Mouse (Mus musculus): ENCODE results near the gene Uhrf1. TPM values are rescaled to one million over a fixed set of nuclear protein-coding genes. Genes with fewer than 3 reads are reported as not detected.
A peak's percentile ranks its signal among the peaks of the same experiment; 100 is the strongest.

Gene Uhrf1
- polyA plus RNA-seq, 1 experiment, result 30.4 TPM

DNA sequence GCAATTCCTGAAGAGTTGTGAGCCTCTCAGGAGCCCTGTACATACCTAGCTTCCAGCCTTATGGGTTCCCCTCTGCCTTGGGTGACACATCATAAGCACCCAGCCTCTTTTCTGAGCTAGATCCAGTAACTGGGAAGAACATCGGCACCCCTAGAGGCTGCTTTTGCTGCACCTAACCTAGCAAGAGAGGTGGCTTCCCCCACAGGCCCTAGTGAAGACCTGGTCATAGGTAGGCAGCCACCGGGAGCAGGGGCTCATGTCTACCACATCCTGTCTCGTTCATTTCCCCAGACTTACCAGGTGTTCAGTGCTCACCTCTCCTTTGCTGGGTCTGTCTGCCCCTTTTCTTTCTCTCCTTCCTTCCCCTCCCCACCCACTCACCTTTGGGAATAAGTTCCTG lies 27.2 kb downstream of the Uhrf1 start:
- no peak overlapping the region for H3K4me3 ChIP-seq (replicated peaks)
- no peaks in the 10 kb centered on the region for H3K27me3 ChIP-seq (ENCODE audit: control insufficient read depth)
- peaks cover 3% of the 10 kb centered on the region for H3K36me3 ChIP-seq (ENCODE audit: control insufficient read depth)
- peaks cover 72% of the 10 kb centered on the region for H3K4me1 ChIP-seq (ENCODE audit: control insufficient read depth)
- H3K9me3 ChIP-seq (ENCODE audit: control insufficient read depth, low read length), result no peaks in the 10 kb centered on the region
- TF ChIP-seq GATA1 (IDR thresholded peaks at IDR 0.05; ENCODE audit: low read length) (no peak), TAL1 (IDR thresholded peaks at IDR 0.05; ENCODE audit: low read length) (no peak)

DNA sequence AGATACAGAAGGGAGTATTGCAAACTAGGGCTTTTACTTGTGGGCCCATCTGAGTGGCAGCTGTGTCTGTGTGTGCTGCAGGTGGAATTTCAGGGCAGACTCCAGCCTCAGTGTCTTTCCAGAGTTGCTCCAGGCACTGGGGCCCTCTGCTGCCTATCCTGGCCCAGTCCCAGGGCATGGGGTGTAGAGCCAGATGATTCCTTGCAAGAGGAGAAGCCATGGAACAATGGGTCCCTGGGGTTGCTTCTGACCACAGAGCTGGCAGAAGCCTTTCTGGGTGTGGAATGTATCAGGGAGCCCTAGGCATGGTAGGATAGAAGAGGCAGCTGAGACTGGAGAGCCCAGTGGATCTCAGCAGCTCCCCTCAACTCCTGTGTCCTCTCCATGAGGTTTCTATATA lies 28.1 kb downstream of the Uhrf1 start:
- no peak overlapping the region for H3K4me3 ChIP-seq (replicated peaks)
- peaks cover 71% of the 10 kb centered on the region for H3K4me1 ChIP-seq (ENCODE audit: control insufficient read depth)
- H3K36me3 ChIP-seq (ENCODE audit: control insufficient read depth), result peaks cover 3% of the 10 kb centered on the region
- no peaks in the 10 kb centered on the region for H3K27me3 ChIP-seq (ENCODE audit: control insufficient read depth)
- TF ChIP-seq GATA1 (IDR thresholded peaks at IDR 0.05; ENCODE audit: low read length) (no peak), TAL1 (IDR thresholded peaks at IDR 0.05; ENCODE audit: low read length) (no peak)
- no peaks in the 10 kb centered on the region for H3K9me3 ChIP-seq (ENCODE audit: control insufficient read depth, low read length)

DNA sequence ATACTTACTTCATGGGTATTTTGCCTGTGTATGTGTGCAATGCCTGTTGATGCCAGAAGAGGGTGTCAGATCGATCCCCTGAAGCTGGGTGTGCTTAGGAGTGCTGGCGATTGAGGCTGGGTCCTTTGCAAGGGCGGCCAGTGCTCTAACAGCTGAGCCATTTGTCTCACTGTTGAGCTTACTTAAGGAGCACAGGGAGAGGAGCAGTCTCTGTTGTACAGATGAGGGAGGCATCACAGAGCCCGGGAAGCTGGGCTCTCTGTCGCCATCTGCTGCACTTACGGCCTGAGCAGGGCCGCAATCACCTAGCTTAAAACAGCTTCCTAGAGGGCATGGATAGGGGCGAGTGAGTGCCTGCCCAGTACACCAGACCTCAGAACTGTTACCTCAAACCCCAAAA lies 29.9 kb downstream of the Uhrf1 start:
- no peaks in the 10 kb centered on the region for H3K27me3 ChIP-seq (ENCODE audit: control insufficient read depth)
- H3K36me3 ChIP-seq (ENCODE audit: control insufficient read depth), result peaks cover 1% of the 10 kb centered on the region
- no peak for TF ChIP-seq TAL1 (IDR thresholded peaks at IDR 0.05; ENCODE audit: low read length)
- no peak for TF ChIP-seq GATA1 (IDR thresholded peaks at IDR 0.05; ENCODE audit: low read length)
- H3K4me3 ChIP-seq (replicated peaks), result no peak overlapping the region
- H3K9me3 ChIP-seq (ENCODE audit: control insufficient read depth, low read length), result no peaks in the 10 kb centered on the region
- H3K4me1 ChIP-seq (ENCODE audit: control insufficient read depth), result peaks cover 61% of the 10 kb centered on the region

DNA sequence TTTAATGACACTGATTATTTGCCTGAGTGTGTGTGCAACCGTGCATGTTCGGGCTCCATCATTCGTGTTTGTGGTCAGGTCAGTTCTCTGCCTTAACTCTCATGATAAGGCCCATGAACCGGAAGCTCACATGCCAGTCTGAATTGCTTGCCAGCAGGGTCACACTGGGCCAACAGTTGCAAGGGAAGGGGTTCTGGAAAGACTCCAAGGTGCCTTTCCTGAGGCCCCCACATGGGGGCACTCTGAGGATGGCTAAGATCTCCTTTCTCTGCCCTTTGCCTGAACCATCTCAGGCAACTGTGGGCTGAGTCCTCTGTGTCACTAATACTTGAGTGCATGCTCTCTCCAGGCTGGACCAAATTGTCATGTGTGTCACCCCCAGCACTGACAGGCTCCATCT lies 34.1 kb downstream of the Uhrf1 start:
- no peak for TF ChIP-seq GATA1 (IDR thresholded peaks at IDR 0.05; ENCODE audit: low read length)
- no peak for TF ChIP-seq TAL1 (IDR thresholded peaks at IDR 0.05; ENCODE audit: low read length)
- Histone ChIP-seq H3K27me3 (ENCODE audit: control insufficient read depth) (no peaks in the 10 kb centered on the region), H3K36me3 (ENCODE audit: control insufficient read depth) (peaks cover 2% of the 10 kb centered on the region), H3K4me1 (ENCODE audit: control insufficient read depth) (peaks cover 53% of the 10 kb centered on the region), H3K9me3 (ENCODE audit: control insufficient read depth, low read length) (no peaks in the 10 kb centered on the region), H3K4me3 (replicated peaks) (no peak overlapping the region)

GRCm38 (mm10) chr17:56337791-56338190 lies 34.7 kb downstream of the Uhrf1 start:
- TF ChIP-seq TAL1 (IDR thresholded peaks at IDR 0.05; ENCODE audit: low read length), result no peak
- no peak for TF ChIP-seq GATA1 (IDR thresholded peaks at IDR 0.05; ENCODE audit: low read length)
- Histone ChIP-seq H3K9me3 (ENCODE audit: control insufficient read depth, low read length) (no peaks in the 10 kb centered on the region), H3K4me3 (replicated peaks) (no peak overlapping the region), H3K27me3 (ENCODE audit: control insufficient read depth) (no peaks in the 10 kb centered on the region), H3K4me1 (ENCODE audit: control insufficient read depth) (peaks cover 52% of the 10 kb centered on the region), H3K36me3 (ENCODE audit: control insufficient read depth) (peaks cover 2% of the 10 kb centered on the region)

- Histone ChIP-seq H3K4me3 (replicated peaks) (no peak overlapping the region), H3K27me3 (ENCODE audit: control insufficient read depth) (no peaks in the 10 kb centered on the region), H3K4me1 (ENCODE audit: control insufficient read depth) (peaks cover 55% of the 10 kb centered on the region), H3K9me3 (ENCODE audit: control insufficient read depth, low read length) (no peaks in the 10 kb centered on the region), H3K36me3 (ENCODE audit: control insufficient read depth) (peaks cover 2% of the 10 kb centered on the region)
- TF ChIP-seq TAL1 (IDR thresholded peaks at IDR 0.05; ENCODE audit: low read length) (no peak), GATA1 (IDR thresholded peaks at IDR 0.05; ENCODE audit: low read length) (no peak)
Observed at GRCm38 (mm10) chr17:56338909-56339308, 35.8 kb downstream of the Uhrf1 start.

GRCm38 (mm10) chr17:56340717-56341116 lies 37.6 kb downstream of the Uhrf1 start:
- Histone ChIP-seq H3K27me3 (ENCODE audit: control insufficient read depth) (no peaks in the 10 kb centered on the region), H3K9me3 (ENCODE audit: control insufficient read depth, low read length) (no peaks in the 10 kb centered on the region), H3K4me3 (replicated peaks) (no peak overlapping the region), H3K4me1 (ENCODE audit: control insufficient read depth) (peaks cover 60% of the 10 kb centered on the region), H3K36me3 (ENCODE audit: control insufficient read depth) (peaks cover 9% of the 10 kb centered on the region)
- TF ChIP-seq GATA1 (IDR thresholded peaks at IDR 0.05; ENCODE audit: low read length), result no peak
- no peak for TF ChIP-seq TAL1 (IDR thresholded peaks at IDR 0.05; ENCODE audit: low read length)

DNA sequence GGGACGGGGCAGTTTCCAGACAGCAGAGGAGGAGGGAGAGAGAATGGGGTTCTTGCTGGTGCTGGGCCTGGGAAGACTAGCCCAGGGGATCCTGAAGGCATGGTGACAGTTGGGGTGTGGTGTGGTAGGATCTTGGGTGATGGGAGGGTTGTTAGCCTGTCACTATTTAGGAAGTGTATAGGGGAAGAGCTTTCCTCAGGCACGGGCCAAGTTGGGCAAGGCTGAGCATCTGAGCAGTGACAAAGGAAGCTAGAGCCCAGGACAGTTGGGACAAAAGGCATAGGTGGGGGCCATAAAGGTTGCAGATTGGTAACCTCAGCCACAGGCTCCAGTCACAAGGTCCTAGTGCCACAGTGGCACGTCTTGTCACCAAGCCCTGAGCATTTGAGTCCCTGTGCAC lies 40.3 kb downstream of the Uhrf1 start:
- Histone ChIP-seq H3K4me1 (ENCODE audit: control insufficient read depth) (peaks cover 70% of the 10 kb centered on the region), H3K27me3 (ENCODE audit: control insufficient read depth) (no peaks in the 10 kb centered on the region), H3K4me3 (replicated peaks) (no peak overlapping the region), H3K36me3 (ENCODE audit: control insufficient read depth) (peaks cover 13% of the 10 kb centered on the region), H3K9me3 (ENCODE audit: control insufficient read depth, low read length) (no peaks in the 10 kb centered on the region)
- no peak for TF ChIP-seq TAL1 (IDR thresholded peaks at IDR 0.05; ENCODE audit: low read length)
- TF ChIP-seq GATA1 (IDR thresholded peaks at IDR 0.05; ENCODE audit: low read length), result no peak

DNA sequence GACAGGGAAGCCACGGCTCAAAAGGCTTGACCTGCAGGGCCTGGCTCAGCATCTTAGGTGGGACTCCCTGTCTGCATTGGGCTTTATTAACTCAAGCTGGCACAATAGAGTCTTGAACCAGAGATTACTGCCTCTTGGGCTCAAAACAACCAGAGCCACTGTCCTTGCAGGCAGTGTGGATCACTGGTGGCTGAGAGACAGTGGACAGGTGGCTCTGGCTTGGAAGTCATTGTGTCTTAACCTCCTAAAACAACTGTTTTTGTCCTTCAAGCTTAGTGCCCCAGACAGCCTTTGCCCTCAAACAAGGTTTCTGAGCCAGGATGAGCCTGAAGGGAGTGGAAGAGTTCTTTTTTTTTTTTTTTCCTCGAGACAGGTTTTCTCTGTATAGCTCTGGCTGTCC lies 42.2 kb downstream of the Uhrf1 start:
- no peak for TF ChIP-seq GATA1 (IDR thresholded peaks at IDR 0.05; ENCODE audit: low read length)
- no peak for TF ChIP-seq TAL1 (IDR thresholded peaks at IDR 0.05; ENCODE audit: low read length)
- H3K27me3 ChIP-seq (ENCODE audit: control insufficient read depth), result no peaks in the 10 kb centered on the region
- peaks cover 23% of the 10 kb centered on the region for H3K36me3 ChIP-seq (ENCODE audit: control insufficient read depth)
- no peak overlapping the region for H3K4me3 ChIP-seq (replicated peaks)
- no peaks in the 10 kb centered on the region for H3K9me3 ChIP-seq (ENCODE audit: control insufficient read depth, low read length)
- H3K4me1 ChIP-seq (ENCODE audit: control insufficient read depth), result peaks cover 83% of the 10 kb centered on the region

DNA sequence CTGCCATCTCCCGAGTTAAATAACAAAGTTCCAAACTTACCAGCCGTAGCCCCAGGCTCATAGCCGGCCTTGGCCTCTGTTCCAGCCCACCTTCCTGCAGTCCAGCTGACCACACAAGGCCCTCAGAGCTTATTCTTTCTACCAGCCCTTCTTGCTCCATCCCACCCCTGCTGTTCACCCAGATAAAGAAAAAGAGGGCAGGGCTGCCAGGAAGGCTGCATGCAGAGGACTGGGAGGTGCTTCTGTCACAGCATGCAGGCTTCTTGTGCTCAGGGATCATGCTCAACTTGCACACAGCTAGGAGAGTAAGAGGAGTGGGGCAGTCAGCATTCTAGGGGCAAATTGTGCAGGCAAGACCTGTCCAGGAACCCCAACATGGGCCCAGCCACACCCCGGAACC lies 45.0 kb downstream of the Uhrf1 start:
- Histone ChIP-seq H3K27me3 (ENCODE audit: control insufficient read depth) (no peaks in the 10 kb centered on the region), H3K4me3 (replicated peaks) (peak overlapping the region; percentile 21), H3K4me1 (ENCODE audit: control insufficient read depth) (peaks cover 70% of the 10 kb centered on the region), H3K36me3 (ENCODE audit: control insufficient read depth) (peaks cover 43% of the 10 kb centered on the region), H3K9me3 (ENCODE audit: control insufficient read depth, low read length) (no peaks in the 10 kb centered on the region)
- TF ChIP-seq TAL1 (IDR thresholded peaks at IDR 0.05; ENCODE audit: low read length) (peak; percentile 11; the same call in 1 of the 3 replicates), GATA1 (IDR thresholded peaks at IDR 0.05; ENCODE audit: low read length) (no peak)

Measured in erythroblast, embryonic 14.5 days (primary cell).